8 mouse cellular contexts compared by ENCODE assay signal in the genomic region with DNA sequence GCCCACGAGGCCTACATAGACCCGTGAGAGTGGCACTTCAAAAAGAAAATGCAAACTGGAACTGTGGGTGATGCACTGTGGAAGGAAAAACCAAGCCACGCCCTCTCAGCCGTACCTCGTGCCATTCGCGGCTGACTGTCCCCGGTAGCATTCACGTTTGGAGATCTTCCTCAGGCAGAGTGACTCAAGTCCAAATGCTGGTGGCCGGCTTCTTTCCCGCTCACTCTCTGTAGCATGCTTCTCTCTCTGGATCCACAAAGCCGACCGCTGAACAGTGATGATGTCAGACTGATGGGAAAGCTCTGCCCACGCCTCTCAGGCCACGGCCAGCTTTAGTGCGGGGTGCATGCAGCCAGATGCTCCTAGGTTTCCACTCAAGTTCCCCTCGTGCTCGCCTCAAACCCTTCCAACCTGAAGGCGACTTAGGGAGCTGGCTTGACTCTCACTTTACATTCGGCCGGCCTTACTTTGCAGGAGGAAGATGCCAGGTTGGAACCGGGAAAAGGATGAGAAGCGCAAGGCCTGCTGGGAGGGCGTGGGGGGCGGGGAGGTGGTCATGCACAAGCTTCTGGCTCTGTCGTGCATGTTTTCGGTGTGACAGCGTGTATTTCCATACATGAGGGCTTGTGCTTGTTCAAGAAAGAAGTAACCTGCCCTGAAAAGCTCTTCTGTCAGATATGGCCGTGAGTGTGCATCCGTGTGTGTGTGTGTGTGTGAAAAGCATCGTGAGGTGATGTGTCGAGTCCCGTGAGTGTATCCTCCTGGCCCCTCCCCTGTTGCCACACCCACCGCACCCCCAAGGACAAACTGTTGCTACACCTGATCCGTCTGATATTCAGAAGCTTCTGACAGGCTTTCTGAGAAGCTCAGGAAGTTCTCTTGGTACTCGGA. TPM values are rescaled to one million over a fixed set of nuclear protein-coding genes. Genes with fewer than 3 reads are reported as not detected.
DNase-seq lines count a peak whose midpoint lies in the region; ATAC-seq and TF ChIP-seq lines count a peak whose summit lies in the region.

No protein-coding gene starts in this region.

- no peaks in the 10 kb centered on the region for H3K79me2 ChIP-seq in heart, adult 2 months (replicated peaks; ENCODE audit: control insufficient read depth, insufficient read depth, low read length)

- peak; percentile 37; the same call in 1 of the 2 replicates for ATAC-seq in embryonic facial prominence, embryonic 15.5 days (ENCODE audit: insufficient number of reproducible peaks, low FRiP score, low TSS enrichment, low read depth)

- in situ Hi-C loops in ES-E14 (cut with MboI; ENCODE audit: low sequenced_read_pairs in 2 of 2, unreplicated experiment in 2 of 2), result loop anchor here in 1 of 2 experiments (10.0 to 25.0 kb wide), 2 partner anchors 158 to 236 kb away; no protein-coding TSS in a partner anchor

- H3K9ac ChIP-seq in heart, adult 2 months (ENCODE audit: low read depth, low read length), result peak overlapping the region; percentile 10; the same call in 1 of the 2 replicates
- H3K9ac ChIP-seq in ES-E14 (ENCODE audit: insufficient read depth, low read depth, low read length, poor library complexity, severe bottlenecking), result no peak overlapping the region; the same call in 1 of the 2 replicates
- H3K9ac ChIP-seq in embryonic facial prominence, embryonic 15.5 days, result 0 out of 2 replicates have a peak overlapping the region, but pooled peaks have one; percentile 18

- peaks cover 1% of the 10 kb centered on the region; the same call in 1 of the 2 replicates for H3K4me1 ChIP-seq in heart, adult 2 months (ENCODE audit: control insufficient read depth, insufficient read depth, low read length)
- H3K4me1 ChIP-seq in ES-E14 (ENCODE audit: control insufficient read depth in 2 of 2, insufficient read depth in 2 of 2, low read length in 2 of 2, poor library complexity in 1 of 2), result peaks cover 0 to 6% of the 10 kb centered on the region in 2 experiments; a peak in 1 of 4 replicates
- H3K4me1 ChIP-seq in embryonic facial prominence, embryonic 15.5 days, result peaks cover 29% of the 10 kb centered on the region

- no peaks in the 10 kb centered on the region for H3K27me3 ChIP-seq in heart, adult 2 months (ENCODE audit: control insufficient read depth, insufficient read depth, low read length)
- no peaks in the 10 kb centered on the region; the same call in 1 of the 2 replicates for H3K27me3 ChIP-seq in embryonic facial prominence, embryonic 15.5 days
- H3K27me3 ChIP-seq in splenic B cell, adult 2 months (ENCODE audit: control insufficient read depth, insufficient read depth, low read length, poor library complexity, severe bottlenecking), result no peaks in the 10 kb centered on the region

- H3K9me3 ChIP-seq in ES-E14 (ENCODE audit: control insufficient read depth, insufficient read depth, low read depth, low read length), result no peaks in the 10 kb centered on the region
- H3K9me3 ChIP-seq in embryonic facial prominence, embryonic 15.5 days (replicated peaks), result no peaks in the 10 kb centered on the region

- 28% methylated on average over 36 of the region's 36 CpGs for WGBS in heart, adult 2 months
- 25% methylated on average over 36 of the region's 36 CpGs for WGBS in embryonic facial prominence, embryonic 15.5 days

- intact Hi-C loops in heart, adult 2 months (cut with DNase I), result no loop called here

- TF ChIP-seq CTCF in heart, adult 2 months (IDR thresholded peaks at IDR 0.05), result no peak

- H3K4me3 ChIP-seq in heart, adult 2 months, result peak overlapping the region; percentile 23; the same call in 1 of the 2 replicates
- H3K4me3 ChIP-seq in ES-E14 (ENCODE audit: insufficient read depth in 1 of 2, low read depth in 1 of 2, low read length in 2 of 2, poor library complexity in 1 of 2, severe bottlenecking in 1 of 2), result peak overlapping the region; percentile 28 to 62
- peak overlapping the region; percentile 38 for H3K4me3 ChIP-seq in embryonic facial prominence, embryonic 15.5 days (replicated peaks)

- TF ChIP-seq POLR2A in heart, adult 2 months (IDR thresholded peaks at IDR 0.05; ENCODE audit: insufficient read depth, low read depth, low read length), result no peak

- H3K36me3 ChIP-seq in heart, adult 2 months (ENCODE audit: control insufficient read depth, insufficient read depth, low read length), result no peaks in the 10 kb centered on the region
- no peaks in the 10 kb centered on the region for H3K36me3 ChIP-seq in ES-E14 (ENCODE audit: control insufficient read depth, insufficient read depth, low read length, poor library complexity, severe bottlenecking)
- H3K36me3 ChIP-seq in embryonic facial prominence, embryonic 15.5 days, result no peaks in the 10 kb centered on the region
- H3K36me3 ChIP-seq in splenic B cell, adult 2 months (ENCODE audit: control insufficient read depth, insufficient read depth, low read length, poor library complexity, severe bottlenecking), result no peaks in the 10 kb centered on the region

- peak overlapping the region; percentile 55 for H3K4me2 ChIP-seq in embryonic facial prominence, embryonic 15.5 days (replicated peaks)

- DNase-seq in heart, adult 2 months, result peak; percentile 14 to 31
- no peak for DNase-seq in heart, adult 8-10 months (ENCODE audit: low spot score)
- peak; percentile 16 for DNase-seq in ES-E14 (ENCODE audit: low read depth, low spot score)
- peak; percentile 43 for DNase-seq in induced T-regulatory cell, adult 2 months (ENCODE audit: low read depth)
- DNase-seq in lung, postnatal 10 days, result peak; percentile 31
- peak; percentile 38 for DNase-seq in splenic B cell, adult 2 months (ENCODE audit: low read depth, low spot score)
- no peak for DNase-seq in natural killer cell, adult 2 months (ENCODE audit: low spot score in 2 of 2)

- TF ChIP-seq EP300 in heart, adult 2 months (IDR thresholded peaks at IDR 0.05; ENCODE audit: insufficient read depth, low read depth, low read length), result no peak

- no peak overlapping the region for H3K27ac ChIP-seq in heart, adult 2 months
- H3K27ac ChIP-seq in ES-E14 (ENCODE audit: insufficient read depth, low read depth, low read length, poor library complexity, severe bottlenecking), result no peak overlapping the region
- no peak overlapping the region for H3K27ac ChIP-seq in embryonic facial prominence, embryonic 15.5 days (replicated peaks)

TF ChIP-seq in ES-E14, 5 proteins besides CTCF, POLR2A, EP300 and RAD21:
- no peak for TF ChIP-seq ZC3H11A (IDR thresholded peaks at IDR 0.05; ENCODE audit: borderline replicate concordance, low read depth, low read length)
- no peak for TF ChIP-seq CHD2 (IDR thresholded peaks at IDR 0.05; ENCODE audit: low read depth, low read length)

RNA-seq across cellular contexts. Expression of gene Enoph1, which starts 39.5 kb away (rescaled TPM):
- 1 to 10 TPM; 8.4 to 8.8 TPM for total RNA-seq in heart, adult 2 months (2021)
- polyA plus RNA-seq in heart, adult 2 months (2012; rRNA removed), result 12.6 and 13.3 TPM in 2 replicates
- 1 to 10 TPM; 5.7 to 8.6 (median 8.3) TPM for total RNA-seq in heart, adult 8-10 months (2022)
- 81.5 and 88.8 TPM in 2 replicates for total RNA-seq in ES-E14 (2012; rRNA removed)
- polyA plus RNA-seq in embryonic facial prominence, embryonic 15.5 days (2015; fragmentation: Nextera tagmentation; extraction: Ambion mirVana), result 41.5 and 41.9 TPM in 2 replicates

RNA-seq across cellular contexts. Expression of gene Hnrnpdl, which starts 39.8 kb away (rescaled TPM):
- total RNA-seq in heart, adult 2 months (2021), result 10 to 100 TPM; 57.1 to 57.3 TPM
- polyA plus RNA-seq in heart, adult 2 months (2012; rRNA removed), result 44.1 and 69.7 TPM in 2 replicates
- total RNA-seq in heart, adult 8-10 months (2022), result 10 to 100 TPM; 43.4 to 74.6 (median 60.0) TPM
- total RNA-seq in ES-E14 (2012; rRNA removed), result 177 and 184 TPM in 2 replicates
- 149 and 152 TPM in 2 replicates for polyA plus RNA-seq in embryonic facial prominence, embryonic 15.5 days (2015; fragmentation: Nextera tagmentation; extraction: Ambion mirVana)

Comparison
In these comparisons a context has a peak if more than half of its experiments do, and no peak if none do; other contexts are left out.
1. DNase-seq: peak in heart, adult 2 months (2 of 2), ES-E14 (single experiment), induced T-regulatory cell, adult 2 months (single experiment), lung, postnatal 10 days (single experiment) and splenic B cell, adult 2 months (single experiment); none in heart, adult 8-10 months (single experiment) and natural killer cell, adult 2 months (0 of 2).
2. Peak in every context shown above with its lines, with median percentiles within 50 percentile points of each other: H3K4me3 ChIP-seq.